Mouse (Mus musculus) liver, embryonic 12.5 days (tissue): ENCODE results near the gene Washc2. TPM values are rescaled to one million over a fixed set of nuclear protein-coding genes. Genes with fewer than 3 reads are reported as not detected.

Experiments
- ATAC-seq: fragments of 200-750 bp; cut with Nextera tagmentation; 2 replicates; pipeline ENCODE4 v1.8.0; 2017; ENCODE audit warnings: moderate number of reproducible peaks, mild to moderate bottlenecking, moderate library complexity
- H3K27ac ChIP-seq: fragments of 300-500 bp; sonication (generic); 2 replicates; pipeline ENCODE4 v1.5.1; 2016; ENCODE audit warnings: mild to moderate bottlenecking
- H3K27me3 ChIP-seq: fragments of 300-500 bp; sonication (generic); replicated peaks from 2 replicates; pipeline ENCODE4 v1.6.1; 2016; ENCODE audit warnings: mild to moderate bottlenecking, moderate library complexity
- H3K36me3 ChIP-seq: fragments of 300-500 bp; sonication (generic); 2 replicates; pipeline ENCODE4 v1.6.1; 2016; ENCODE audit warnings: mild to moderate bottlenecking, moderate library complexity
- H3K4me1 ChIP-seq: fragments of 300-500 bp; sonication (generic); 2 replicates; pipeline ENCODE4 v1.6.1; 2016
- H3K4me2 ChIP-seq: fragments of 300-500 bp; sonication (generic); 2 replicates; pipeline ENCODE4 v1.6.1; 2016; ENCODE audit warnings: mild to moderate bottlenecking, moderate library complexity
- H3K4me3 ChIP-seq: fragments of 300-500 bp; sonication (generic); 2 replicates; pipeline ENCODE4 v1.5.1; 2016; ENCODE audit warnings: mild to moderate bottlenecking, moderate library complexity
- H3K9ac ChIP-seq: fragments of 300-500 bp; sonication (generic); 2 replicates; pipeline ENCODE4 v1.6.1; 2016; ENCODE audit warnings: mild to moderate bottlenecking, moderate library complexity
- H3K9me3 ChIP-seq: fragments of 300-500 bp; sonication (generic); replicated peaks from 2 replicates; pipeline ENCODE4 v1.6.1; 2016; ENCODE audit warnings: mild to moderate bottlenecking, moderate library complexity
- WGBS: fragments of 180-500 bp; shearing (Covaris S2); methylation state at CpG from one replicate; pipeline ENCODE4 v1.1.7; 2016; ENCODE audit not compliant: insufficient replicate concordance; 5-methylcytosine and 5-hydroxymethylcytosine counted together
- polyA plus RNA-seq: library from polyadenylated mRNA; unstranded; fragments of >200 nt; fragmentation: Nextera tagmentation; extraction: Ambion mirVana; gene quantifications from 2 replicates; pipeline ENCODE4 v1.2.1, GENCODE M21; 2016

The Washc2 gene
- polyA plus RNA-seq, 1 experiment from 2014 or later = 18.7 TPM

DNA sequence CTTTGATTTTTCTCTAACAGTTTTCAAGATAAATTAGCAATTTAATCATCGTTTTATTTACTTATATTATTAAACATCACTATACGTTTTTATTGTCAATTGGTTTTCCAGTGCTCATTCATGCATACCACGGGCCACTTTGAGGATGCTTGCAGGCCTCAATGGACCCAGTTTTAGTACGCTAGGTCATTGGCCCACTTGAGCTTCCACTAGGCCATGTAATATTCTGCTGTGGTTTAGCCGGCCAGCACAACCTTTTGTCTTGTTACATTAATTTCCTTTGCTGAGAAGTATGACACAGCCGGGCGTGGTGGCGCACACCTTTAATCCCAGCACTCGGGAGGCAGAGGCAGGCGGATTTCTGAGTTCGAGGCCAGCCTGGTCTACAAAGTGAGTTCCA, 57.0 kb downstream of the Washc2 start:
- Histone ChIP-seq H3K27ac (peak overlapping the region; percentile 23; the same call in 1 of the 2 replicates), H3K9me3 (no peaks in the 10 kb centered on the region), H3K4me3 (peak overlapping the region; percentile 78), H3K27me3 (no peaks in the 10 kb centered on the region), H3K36me3 (peaks cover 28% of the 10 kb centered on the region), H3K4me2 (peak overlapping the region; percentile 89), H3K4me1 (peaks cover 37% of the 10 kb centered on the region), H3K9ac (peak overlapping the region; percentile 87)
- no peak for ATAC-seq
- 67% methylated on average over 11 of the region's 11 CpGs for WGBS

DNA sequence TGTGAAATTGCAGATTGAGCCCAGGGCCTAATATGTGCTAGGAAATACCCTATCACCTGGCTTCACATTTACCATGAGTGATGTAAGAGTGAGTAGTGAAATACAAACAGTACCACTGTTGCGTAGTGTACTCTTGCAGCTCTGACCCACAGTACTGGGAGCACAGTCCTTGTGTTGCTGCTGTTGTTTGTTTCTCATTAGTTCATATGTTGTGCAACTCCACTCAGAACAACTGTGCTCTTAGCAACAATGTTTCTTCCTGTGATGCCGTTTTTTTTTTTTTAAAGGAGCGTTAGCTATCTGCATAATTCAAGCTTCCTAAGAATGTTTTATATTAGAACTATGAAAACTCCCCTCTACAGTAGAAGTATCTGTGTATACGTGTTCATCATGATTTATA, 57.8 kb downstream of the Washc2 start:
- peak overlapping the region; percentile 30; the same call in 1 of the 2 replicates for H3K4me3 ChIP-seq
- WGBS = 77% methylated on average over 4 of the region's 4 CpGs
- peak overlapping the region; percentile 75; the same call in 1 of the 2 replicates for H3K27ac ChIP-seq
- peaks cover 22% of the 10 kb centered on the region for H3K36me3 ChIP-seq
- no peaks in the 10 kb centered on the region for H3K9me3 ChIP-seq
- no peak for ATAC-seq
- peak overlapping the region; percentile 89 for H3K4me2 ChIP-seq
- peaks cover 37% of the 10 kb centered on the region for H3K4me1 ChIP-seq
- H3K9ac ChIP-seq = peak overlapping the region; percentile 33; the same call in 1 of the 2 replicates
- H3K27me3 ChIP-seq = no peaks in the 10 kb centered on the region

DNA sequence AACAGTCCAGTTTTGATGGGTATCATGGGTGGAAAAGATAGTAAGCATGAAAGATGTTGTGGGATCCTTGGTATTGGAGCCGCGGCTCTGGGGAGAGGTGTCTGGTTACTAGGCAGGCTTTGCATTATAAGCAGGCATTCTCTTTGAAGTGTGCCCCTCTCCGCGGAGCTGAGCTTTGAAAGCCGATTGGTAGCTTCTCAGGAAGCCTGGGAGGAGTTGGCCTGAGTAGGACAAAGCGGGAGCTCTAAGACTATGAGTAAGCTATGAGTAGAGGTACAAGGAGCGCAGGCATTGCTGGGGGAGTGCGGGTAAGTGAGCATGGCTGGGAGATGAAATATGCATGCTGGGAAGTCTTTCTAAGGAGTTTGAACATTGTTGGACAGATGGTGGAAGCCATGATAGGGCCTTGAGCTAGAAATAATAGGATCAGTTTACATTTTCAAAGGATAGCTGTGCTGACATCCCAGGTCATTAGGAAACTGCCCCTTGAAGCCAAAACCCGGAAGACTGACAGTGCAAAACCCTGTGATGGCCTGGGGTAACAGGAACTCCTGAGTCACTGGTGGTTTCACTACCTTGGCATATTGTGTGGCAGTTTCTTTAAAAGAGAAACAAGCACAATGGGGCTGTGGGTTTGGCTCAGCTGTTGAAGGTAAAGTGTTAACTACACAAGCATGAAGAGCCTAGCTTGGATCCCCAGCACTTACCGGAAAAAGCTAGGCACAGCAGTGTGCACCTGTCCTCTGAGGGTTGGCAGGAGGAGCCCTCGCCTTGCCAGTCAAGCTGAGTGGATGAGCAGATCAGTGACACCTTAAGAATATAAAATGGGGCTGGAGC, 58.7 kb downstream of the Washc2 start:
- ATAC-seq = peak; percentile 31
- 34% methylated on average over 11 of the region's 11 CpGs for WGBS
- peak overlapping the region; percentile 30 for H3K4me3 ChIP-seq
- H3K4me2 ChIP-seq = peak overlapping the region; percentile 89
- no peaks in the 10 kb centered on the region for H3K9me3 ChIP-seq
- peaks cover 37% of the 10 kb centered on the region for H3K4me1 ChIP-seq
- H3K27ac ChIP-seq = peak overlapping the region; percentile 75
- peaks cover 13% of the 10 kb centered on the region; the same call in 1 of the 2 replicates for H3K36me3 ChIP-seq
- no peaks in the 10 kb centered on the region for H3K27me3 ChIP-seq
- H3K9ac ChIP-seq = peak overlapping the region; percentile 53

DNA sequence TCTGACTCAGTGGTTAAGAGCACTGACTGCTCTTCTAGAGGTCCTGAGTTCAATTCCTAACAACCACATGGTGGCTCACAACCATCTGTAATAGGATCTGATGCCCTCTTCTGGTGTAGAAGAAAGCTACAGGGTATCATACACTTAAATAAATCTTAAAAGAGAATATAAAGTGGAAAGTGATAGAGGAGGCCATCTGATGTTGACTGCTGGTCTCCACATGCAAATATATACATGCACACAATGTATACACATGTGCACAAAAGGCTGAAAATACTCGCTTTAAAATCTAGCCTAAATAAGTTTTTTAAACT, 59.2 kb downstream of the Washc2 start:
- no peak overlapping the region; the same call in 1 of the 2 replicates for H3K4me3 ChIP-seq
- H3K4me2 ChIP-seq = peak overlapping the region; percentile 89
- H3K27me3 ChIP-seq = no peaks in the 10 kb centered on the region
- H3K9me3 ChIP-seq = no peaks in the 10 kb centered on the region
- WGBS = 74% methylated on average over 1 of the region's 1 CpGs
- H3K9ac ChIP-seq = no peak overlapping the region
- peaks cover 37% of the 10 kb centered on the region for H3K4me1 ChIP-seq
- ATAC-seq = no peak
- H3K27ac ChIP-seq = peak overlapping the region; percentile 75
- H3K36me3 ChIP-seq = peaks cover 8% of the 10 kb centered on the region; the same call in 1 of the 2 replicates

DNA sequence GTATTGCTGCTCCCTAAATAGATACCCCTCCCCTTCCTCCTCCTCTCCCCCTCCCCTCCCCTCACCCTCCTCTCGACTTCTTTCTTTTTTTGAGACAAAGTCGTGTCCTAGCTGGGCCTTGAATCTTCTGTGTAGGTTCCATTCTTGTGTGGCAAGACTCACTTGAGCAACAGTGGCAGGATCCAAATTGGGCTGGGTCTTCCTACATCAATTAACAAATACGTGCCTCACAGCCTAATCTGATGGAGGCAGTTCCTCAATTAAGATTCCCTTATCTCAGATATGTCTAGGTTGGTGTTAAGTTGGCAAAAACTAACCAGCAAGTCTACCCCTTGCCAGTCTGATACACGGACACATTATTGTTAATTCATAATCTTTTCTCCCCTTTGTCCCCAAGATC, 67.9 kb downstream of the Washc2 start:
- no peak overlapping the region for H3K27ac ChIP-seq
- H3K36me3 ChIP-seq = peaks cover 15% of the 10 kb centered on the region
- H3K4me3 ChIP-seq = no peak overlapping the region
- ATAC-seq = no peak
- H3K4me2 ChIP-seq = no peak overlapping the region
- 47% methylated on average over 4 of the region's 4 CpGs for whole genome bisulfite sequencing
- peaks cover 18% of the 10 kb centered on the region for H3K4me1 ChIP-seq
- no peak overlapping the region for H3K9ac ChIP-seq
- H3K27me3 ChIP-seq = no peaks in the 10 kb centered on the region
- H3K9me3 ChIP-seq = no peaks in the 10 kb centered on the region

DNA sequence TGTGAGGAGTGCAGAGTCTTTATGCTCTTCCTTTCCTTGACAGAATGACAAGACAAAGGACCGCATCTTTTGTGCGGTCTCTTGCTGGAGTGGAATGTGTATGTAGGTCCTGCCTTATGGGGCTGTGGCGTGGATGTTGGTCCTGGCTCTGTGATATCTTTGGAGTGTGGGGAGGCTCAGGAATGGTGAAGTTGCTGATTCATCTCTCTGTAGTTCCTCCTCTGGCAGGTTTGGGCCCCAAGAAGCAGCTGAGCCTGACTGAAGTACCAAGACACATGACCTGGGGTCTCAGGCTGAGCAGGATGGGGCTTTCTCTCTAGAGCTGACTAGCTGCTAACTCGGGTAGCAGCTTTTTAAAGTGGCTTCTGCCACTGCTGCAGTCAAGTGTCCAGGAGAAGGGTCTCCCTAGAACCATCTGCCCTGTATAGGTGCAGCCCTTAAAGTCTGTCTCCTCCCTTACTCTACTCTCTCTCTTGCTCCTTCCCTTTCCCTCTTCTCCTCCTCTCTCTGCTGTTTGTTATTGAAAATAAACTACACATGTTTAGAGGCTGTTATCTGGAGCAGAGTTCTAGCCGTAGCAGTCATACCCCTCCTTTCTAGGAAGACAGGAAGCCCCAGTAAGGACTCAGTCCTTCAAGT, 71.0 kb downstream of the Washc2 start:
- 43% methylated on average over 5 of the region's 5 CpGs for WGBS
- Histone ChIP-seq H3K9me3 (no peaks in the 10 kb centered on the region), H3K4me1 (peaks cover 24% of the 10 kb centered on the region), H3K27me3 (no peaks in the 10 kb centered on the region), H3K27ac (peak overlapping the region; percentile 64), H3K36me3 (peaks cover 18% of the 10 kb centered on the region), H3K4me2 (peak overlapping the region; percentile 7; the same call in 1 of the 2 replicates), H3K4me3 (no peak overlapping the region), H3K9ac (0 out of 2 replicates have a peak overlapping the region, but pooled peaks have one; percentile 20)
- peak; percentile 79 for ATAC-seq

DNA sequence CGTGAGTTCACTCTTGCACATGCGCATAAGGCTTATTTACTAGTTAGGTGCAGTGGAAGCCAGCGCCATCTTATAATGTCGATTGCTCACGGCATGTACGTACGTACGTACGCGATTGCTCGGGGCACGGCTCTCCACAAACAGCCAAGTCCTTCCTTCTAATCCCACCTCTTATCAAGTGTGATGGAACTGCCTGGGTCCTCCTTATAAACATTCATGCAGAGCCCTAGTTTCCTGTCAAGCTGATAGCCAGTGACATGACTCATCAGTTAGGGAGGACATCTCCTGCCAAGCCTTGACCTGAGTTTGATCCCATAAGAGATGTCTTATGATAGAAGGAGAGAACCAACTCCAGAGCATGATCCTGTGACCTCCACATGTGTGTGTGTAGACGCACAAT, 73.2 kb downstream of the Washc2 start:
- H3K9ac ChIP-seq = no peak overlapping the region
- H3K36me3 ChIP-seq = peaks cover 6% of the 10 kb centered on the region
- H3K9me3 ChIP-seq = no peaks in the 10 kb centered on the region
- H3K4me3 ChIP-seq = no peak overlapping the region
- ATAC-seq = peak; percentile 68
- H3K4me2 ChIP-seq = no peak overlapping the region
- peaks cover 27% of the 10 kb centered on the region for H3K4me1 ChIP-seq
- WGBS = 82% methylated on average over 13 of the region's 13 CpGs
- no peak overlapping the region for H3K27ac ChIP-seq
- no peaks in the 10 kb centered on the region for H3K27me3 ChIP-seq

DNA sequence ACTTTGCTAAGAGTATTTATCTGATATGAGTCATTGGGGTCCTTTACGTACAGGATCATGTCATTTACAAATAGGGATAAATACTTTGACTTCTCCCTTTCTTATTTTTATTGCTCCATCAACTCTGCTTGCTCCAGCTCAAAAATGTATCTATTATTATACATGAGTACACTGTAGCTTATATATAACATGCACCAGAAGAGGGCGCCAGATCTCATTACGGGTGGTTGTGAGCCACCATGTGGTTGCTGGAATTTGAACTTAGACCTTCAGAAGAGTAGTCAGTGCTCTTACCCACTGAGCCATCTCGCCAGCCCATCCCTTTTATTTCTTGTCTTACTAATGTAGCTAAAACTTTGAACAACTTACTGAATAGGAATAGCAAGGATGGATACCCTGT, 74.7 kb downstream of the Washc2 start:
- no peak overlapping the region for H3K9ac ChIP-seq
- H3K27ac ChIP-seq = no peak overlapping the region
- H3K4me3 ChIP-seq = no peak overlapping the region
- peaks cover 4% of the 10 kb centered on the region; the same call in 1 of the 2 replicates for H3K36me3 ChIP-seq
- 45% methylated on average over 4 of the region's 4 CpGs for WGBS
- H3K9me3 ChIP-seq = no peaks in the 10 kb centered on the region
- no peaks in the 10 kb centered on the region for H3K27me3 ChIP-seq
- peaks cover 42% of the 10 kb centered on the region for H3K4me1 ChIP-seq
- no peak overlapping the region for H3K4me2 ChIP-seq
- no peak for ATAC-seq

DNA sequence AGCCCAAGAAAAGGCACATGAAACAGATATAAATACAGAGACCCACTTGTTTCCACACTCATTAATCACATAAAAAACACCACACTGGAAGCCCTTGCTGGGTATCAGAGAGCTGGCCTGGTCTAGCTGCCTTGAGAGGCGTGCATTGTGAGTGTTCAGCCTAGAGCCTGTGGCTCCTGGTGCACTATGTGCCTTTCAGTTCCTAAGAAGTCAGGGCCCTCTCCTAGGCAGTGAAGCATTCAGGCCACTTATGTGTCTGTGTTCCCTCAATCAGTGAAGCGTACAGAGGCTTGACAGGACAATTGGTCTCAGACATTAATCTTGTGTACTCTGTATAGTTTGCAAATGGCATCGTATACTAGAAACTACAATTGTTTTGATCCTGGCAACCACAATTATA, 75.4 kb downstream of the Washc2 start:
- no peak overlapping the region for H3K27ac ChIP-seq
- ATAC-seq = no peak
- H3K4me3 ChIP-seq = no peak overlapping the region
- H3K9me3 ChIP-seq = no peaks in the 10 kb centered on the region
- no peak overlapping the region for H3K9ac ChIP-seq
- 75% methylated on average over 3 of the region's 3 CpGs for WGBS
- peaks cover 45% of the 10 kb centered on the region for H3K4me1 ChIP-seq
- peaks cover 4% of the 10 kb centered on the region; the same call in 1 of the 2 replicates for H3K36me3 ChIP-seq
- H3K4me2 ChIP-seq = no peak overlapping the region
- no peaks in the 10 kb centered on the region for H3K27me3 ChIP-seq

DNA sequence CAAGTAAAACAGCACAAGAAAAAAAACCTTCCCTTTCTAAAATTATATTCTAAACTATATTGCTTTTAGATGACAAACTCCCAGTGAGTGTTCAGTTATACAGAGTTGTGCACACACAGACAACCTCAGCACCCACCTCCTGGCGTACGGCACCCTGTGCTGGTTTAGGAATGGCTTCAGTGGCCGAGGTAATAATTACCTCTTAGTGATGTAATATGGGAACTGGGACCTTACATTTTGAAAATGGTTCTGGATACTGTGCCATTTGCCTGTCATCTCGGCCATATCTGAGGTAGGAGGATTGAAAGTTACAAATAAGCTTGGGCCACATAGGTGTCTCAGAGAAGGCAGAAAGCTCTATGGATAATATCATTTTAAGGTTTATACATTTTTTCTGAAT, 78.5 kb downstream of the Washc2 start:
- Histone ChIP-seq H3K9ac (peak overlapping the region; percentile 39; the same call in 1 of the 2 replicates), H3K4me2 (peak overlapping the region; percentile 57), H3K4me1 (peaks cover 34% of the 10 kb centered on the region), H3K27me3 (no peaks in the 10 kb centered on the region), H3K4me3 (no peak overlapping the region), H3K27ac (peak overlapping the region; percentile 93), H3K9me3 (no peaks in the 10 kb centered on the region), H3K36me3 (peaks cover 15% of the 10 kb centered on the region)
- WGBS = 72% methylated on average over 4 of the region's 4 CpGs
- ATAC-seq = no peak

DNA sequence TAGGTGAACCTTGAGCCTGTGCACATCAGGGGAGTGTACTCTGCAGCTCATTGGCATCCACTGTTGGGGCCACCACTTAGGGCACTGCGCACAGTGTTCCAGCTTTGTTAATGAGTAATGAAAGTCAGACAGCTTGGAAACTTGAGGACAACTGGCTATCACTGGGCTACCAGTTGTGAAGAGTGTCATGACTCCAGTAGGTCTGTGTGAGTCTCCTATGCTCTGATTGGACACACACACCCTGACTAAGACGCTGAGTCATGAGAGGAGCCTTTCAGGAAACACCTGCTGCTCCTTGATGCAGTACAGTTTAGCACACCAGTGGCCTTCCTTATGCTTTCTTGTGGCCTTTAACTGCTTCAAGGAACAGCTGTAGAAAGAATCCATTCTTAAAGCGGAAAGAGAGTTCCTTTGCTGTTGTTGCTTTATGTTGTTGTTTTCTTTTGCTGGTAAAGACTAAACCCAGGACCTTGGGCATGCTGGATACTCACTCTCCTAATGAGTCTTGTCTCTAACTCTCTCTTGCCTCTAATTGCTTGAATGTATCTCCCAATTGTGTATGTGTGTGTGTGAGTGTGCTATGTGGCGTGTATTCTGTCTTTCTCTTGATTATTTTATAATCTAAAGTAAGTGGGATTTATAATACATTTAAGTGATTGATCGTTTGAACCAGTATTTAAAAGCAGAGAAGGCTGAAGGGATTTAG, 79.2 kb downstream of the Washc2 start:
- Histone ChIP-seq H3K4me1 (peaks cover 34% of the 10 kb centered on the region), H3K9me3 (no peaks in the 10 kb centered on the region), H3K36me3 (peaks cover 19% of the 10 kb centered on the region), H3K9ac (peak overlapping the region; percentile 44; the same call in 1 of the 2 replicates), H3K27ac (peak overlapping the region; percentile 93), H3K4me2 (peak overlapping the region; percentile 57), H3K27me3 (no peaks in the 10 kb centered on the region), H3K4me3 (peak overlapping the region; percentile 20)
- 30% methylated on average over 5 of the region's 5 CpGs for WGBS
- peak; percentile 100 for ATAC-seq
